Mouse (Mus musculus): ENCODE results near the gene Stag1. TPM values are rescaled to one million over a fixed set of nuclear protein-coding genes. Genes with fewer than 3 reads are reported as not detected.

Gene Stag1
- total RNA-seq, 2 experiments from 2014 or later: 26.2 to 26.5 TPM

GRCm38 (mm10) chr9:101003302-101003701, 405.7 kb downstream of the Stag1 start:
- DNase-seq: no peak
- intact Hi-C loops (cut with DNase I): no loop called here

DNA sequence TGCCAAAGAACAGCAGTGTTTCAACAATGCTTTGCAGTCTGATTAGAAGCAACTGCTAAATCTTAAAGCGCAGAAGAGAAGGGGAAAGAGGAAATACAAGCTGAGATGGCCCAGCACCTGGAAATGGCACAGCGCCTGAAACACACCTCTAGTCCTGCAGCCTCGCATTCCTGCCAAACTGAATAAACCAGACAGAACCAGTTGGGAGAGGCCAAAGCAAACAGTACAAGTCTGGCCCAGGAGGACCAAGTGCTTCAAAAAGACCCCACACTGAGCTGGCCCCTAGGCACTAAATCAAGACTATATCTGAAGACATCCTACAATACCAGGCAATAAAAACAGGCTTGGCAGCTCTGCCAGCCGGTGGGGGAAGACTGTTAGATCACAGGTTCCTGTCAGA, 408.3 kb downstream of the Stag1 start:
- intact Hi-C loops (cut with DNase I): loop anchor here (5.0 kb wide), 1 partner anchor 151 kb away; no protein-coding TSS in a partner anchor
- no peak for DNase-seq

Other genes with a start within 250 kb of the Stag1 start
- gene Il20rb, start 111.0 kb upstream of the Stag1 start, total RNA-seq (2021): 1 to 10 TPM in 1 of 2 experiments, under 1 TPM in 1; 0.89 to 1.4 TPM
- 10 to 100 TPM; 44.8 to 54.0 TPM for gene Nck1, start 51.7 kb upstream of the Stag1 start, total RNA-seq (2021)
- 1 to 10 TPM; 2.5 to 3.9 TPM for gene Slc35g2, start 26.7 kb upstream of the Stag1 start, total RNA-seq (2021)

Measured in heart, postnatal 36 days (tissue).